Mouse (Mus musculus) ovary, postnatal 36 days (tissue): Measurements from ENCODE around the gene Guca2a.
"Not testable (repeated sequence)": the region's sequence is repeated elsewhere in the genome, so short reads cannot be mapped to it uniquely, and the experiment has no call there.

Experiments
- DNase-seq: peaks from one replicate; pipeline ENCODE4 v3.0.0; 2022; ENCODE audit warnings: low spot score, mixed read lengths

Gene Guca2a

DNA sequence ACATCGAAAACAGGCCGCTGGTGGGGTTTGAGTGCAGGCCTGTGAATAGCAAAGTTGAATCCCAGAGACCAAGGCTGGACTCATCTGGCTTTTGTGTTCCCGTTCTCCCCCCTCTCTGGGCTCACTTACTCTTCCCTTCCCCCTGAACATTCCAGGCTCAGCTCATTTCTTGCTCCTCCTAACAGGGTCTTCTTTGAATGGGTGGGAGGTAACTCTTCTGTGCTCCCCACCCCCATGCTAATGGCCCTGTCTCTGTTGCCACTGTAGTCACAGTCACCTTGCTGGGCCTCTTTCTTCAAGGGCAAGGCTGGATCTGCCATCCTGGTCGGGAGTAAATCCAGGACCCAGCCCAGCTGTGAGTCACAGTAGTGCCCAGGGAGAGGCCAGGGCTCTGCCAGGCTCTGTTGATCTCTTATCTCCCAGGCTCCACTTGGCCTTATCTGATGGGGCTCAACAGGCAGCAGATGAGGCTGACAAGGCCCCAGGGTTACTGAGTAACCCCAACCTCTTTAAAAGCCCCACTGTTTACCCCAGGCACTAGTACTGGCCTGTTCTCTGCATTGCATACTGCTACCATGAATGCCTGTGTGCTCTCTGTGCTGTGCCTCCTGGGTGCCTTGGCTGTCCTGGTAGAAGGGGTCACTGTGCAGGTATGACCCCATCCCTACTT, at the start of gene Guca2a:
Gene Guca2a, plus strand, starts transcription at position 529 of the 670 bp plus-strand sequence.
- DNase-seq: no peak

DNA sequence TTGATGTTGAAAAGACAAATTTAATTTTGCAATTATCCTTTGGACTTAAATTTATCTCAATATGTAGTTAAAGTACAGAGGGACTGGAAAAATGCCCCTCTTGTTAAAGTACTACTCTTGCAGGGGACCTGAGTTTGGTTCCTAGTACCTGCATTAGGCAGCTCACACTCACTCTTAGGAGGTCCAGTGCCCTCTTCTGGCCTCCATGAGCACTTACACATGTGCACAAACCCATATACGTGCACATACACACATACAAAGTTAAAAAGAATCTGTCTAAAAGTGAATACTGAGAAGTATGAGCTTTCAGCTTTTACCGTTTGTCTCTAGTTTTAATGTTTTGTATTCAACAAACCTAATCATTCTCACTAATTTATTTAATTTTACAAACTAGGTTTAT, 49.5 kb upstream of the Guca2a start:
- no peak for DNase-seq

DNA sequence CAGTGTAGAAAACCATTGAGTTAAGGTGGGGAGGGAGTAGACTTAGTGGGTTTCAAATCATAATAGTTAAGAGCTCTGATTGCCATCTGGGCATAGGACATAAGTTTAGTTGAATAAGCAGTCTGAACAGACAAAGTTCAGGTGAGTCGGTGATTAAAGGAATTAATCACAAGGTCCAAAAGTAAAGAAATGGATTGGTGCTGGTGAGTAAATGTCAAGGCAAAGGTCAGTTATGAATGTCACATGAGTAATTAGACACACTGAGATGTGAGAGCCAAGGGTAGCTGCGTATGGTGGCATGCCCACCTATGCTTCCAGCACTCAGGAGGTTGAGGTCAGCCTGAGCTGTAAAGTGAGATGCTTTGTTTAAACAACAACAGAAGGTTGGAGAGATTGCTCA, 48.1 kb upstream of the Guca2a start:
- no peak for DNase-seq

DNA sequence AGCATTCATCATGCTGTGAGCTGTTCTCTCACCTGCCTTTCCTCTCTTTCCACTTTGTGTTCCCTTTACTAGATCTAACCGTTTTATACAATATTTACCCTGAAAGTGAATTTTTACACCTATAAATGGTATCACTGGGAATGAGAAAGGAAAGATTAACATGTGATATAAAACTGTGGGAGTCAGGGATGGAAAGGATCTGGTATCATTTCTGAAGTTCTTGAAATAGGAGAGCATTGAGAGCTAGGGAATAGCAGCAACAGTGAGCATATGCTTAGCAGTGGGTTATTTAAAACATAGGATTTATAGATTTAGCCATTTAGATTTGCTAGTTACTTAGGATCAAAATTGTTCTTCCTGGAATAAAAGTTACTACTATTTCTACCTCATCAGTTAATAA, 47.5 kb upstream of the Guca2a start:
- no peak for DNase-seq

GRCm38 (mm10) chr4:119592479-119592878, 45.0 kb upstream of the Guca2a start:
- no peak for DNase-seq

- no peak for DNase-seq
Measured at GRCm38 (mm10) chr4:119594331-119594730, 43.2 kb upstream of the Guca2a start.

DNA sequence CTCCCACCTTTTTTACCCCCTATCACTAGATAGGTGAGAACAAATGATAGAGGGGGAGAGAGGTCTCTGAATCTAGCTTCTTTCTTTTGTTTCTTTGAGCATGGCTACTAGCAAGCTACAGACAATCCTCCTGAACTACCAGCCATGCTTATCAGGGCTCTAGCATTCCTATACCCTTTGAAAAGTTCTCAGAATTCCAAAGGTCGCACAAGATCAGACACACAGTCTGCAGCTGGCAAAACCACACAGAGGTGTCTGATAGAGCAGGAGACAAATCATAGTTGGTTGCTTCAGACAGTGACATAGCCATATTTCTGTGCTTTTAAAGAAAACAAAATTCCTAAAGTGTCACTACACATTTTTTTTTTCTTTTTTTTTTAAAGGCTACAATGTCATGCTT, 37.9 kb upstream of the Guca2a start:
- DNase-seq: no peak

- DNase-seq: no peak
Measured at GRCm38 (mm10) chr4:119609488-119609887, 28.0 kb upstream of the Guca2a start.

- DNase-seq: no peak
Measured at GRCm38 (mm10) chr4:119614078-119614477, 23.4 kb upstream of the Guca2a start.

DNA sequence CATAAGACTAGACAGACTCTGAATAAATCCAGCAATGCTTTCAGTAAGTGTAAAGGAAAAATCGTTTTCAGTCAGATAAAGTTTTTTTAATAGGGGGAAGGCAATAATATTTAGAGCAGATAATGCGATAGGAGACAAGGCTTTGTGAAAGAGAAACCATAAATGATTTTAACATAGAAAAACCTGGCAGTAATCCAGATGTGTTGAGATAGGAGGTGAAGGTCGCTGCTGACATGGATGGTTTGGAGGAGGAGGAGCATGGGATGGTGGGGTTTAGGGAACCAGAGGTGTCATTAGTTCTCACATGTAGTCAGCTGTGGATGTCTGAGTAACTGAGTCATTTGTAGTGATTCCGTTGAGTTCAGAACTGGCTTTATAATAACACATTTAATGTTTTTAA, 22.8 kb upstream of the Guca2a start:
- no peak for DNase-seq

GRCm38 (mm10) chr4:119626081-119626645, 11.3 kb upstream of the Guca2a start:
- no peak for DNase-seq

- DNase-seq: no peak
Measured at GRCm38 (mm10) chr4:119626876-119627275, 10.6 kb upstream of the Guca2a start.

DNA sequence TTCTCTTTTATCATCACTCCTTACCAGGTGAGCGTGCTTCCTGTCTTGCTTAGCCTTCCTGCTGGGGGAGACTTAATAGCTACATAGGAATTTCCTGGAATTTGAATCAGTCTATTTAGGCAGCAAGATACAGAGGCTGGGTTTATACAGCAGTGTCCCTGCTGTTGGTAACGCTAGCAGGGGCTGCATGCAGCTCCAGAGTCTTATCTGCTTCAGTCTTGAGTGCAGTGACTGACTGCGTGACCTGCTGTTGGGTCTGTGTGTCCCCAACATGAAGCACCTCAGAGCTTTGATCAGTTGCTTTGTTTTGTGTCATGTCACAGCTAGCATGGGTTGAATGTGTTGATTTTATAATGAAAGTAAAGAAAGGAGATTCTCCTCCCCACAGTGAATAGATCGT, 10.2 kb upstream of the Guca2a start:
- DNase-seq: no peak

- DNase-seq: not testable (repeated sequence)
Measured at GRCm38 (mm10) chr4:119628363-119628762, 9.1 kb upstream of the Guca2a start.

GRCm38 (mm10) chr4:119631115-119631919, 6.2 kb upstream of the Guca2a start:
- DNase-seq: peak; percentile 45

- no peak for DNase-seq
Measured at GRCm38 (mm10) chr4:119632721-119633120, 4.8 kb upstream of the Guca2a start.

GRCm38 (mm10) chr4:119633342-119633741, 4.2 kb upstream of the Guca2a start:
- no peak for DNase-seq

DNA sequence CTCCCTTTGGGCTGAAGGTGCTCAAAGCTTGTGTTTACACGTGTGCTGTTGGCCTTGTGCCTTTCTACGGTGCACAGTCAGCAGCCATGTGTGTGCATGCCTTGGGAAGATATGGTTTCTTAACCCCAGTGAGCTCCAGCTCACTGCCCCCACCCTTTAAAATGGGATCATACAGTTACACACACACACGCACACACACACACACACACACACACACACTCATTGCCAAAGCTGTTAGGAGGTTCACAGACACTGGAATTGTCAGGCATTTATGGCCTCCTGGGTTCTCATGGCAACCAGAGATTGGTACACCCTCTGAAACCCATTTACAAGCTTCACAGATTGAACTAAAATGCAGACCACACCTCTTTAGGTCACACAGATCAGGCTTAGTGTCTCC, 3.6 kb upstream of the Guca2a start:
- no peak for DNase-seq

GRCm38 (mm10) chr4:119634908-119635660, 2.4 kb upstream of the Guca2a start:
- DNase-seq: no peak

GRCm38 (mm10) chr4:119635686-119636085, 1.8 kb upstream of the Guca2a start:
- no peak for DNase-seq

- no peak for DNase-seq
Measured at GRCm38 (mm10) chr4:119636731-119637130, 773 bp upstream of the Guca2a start.

DNA sequence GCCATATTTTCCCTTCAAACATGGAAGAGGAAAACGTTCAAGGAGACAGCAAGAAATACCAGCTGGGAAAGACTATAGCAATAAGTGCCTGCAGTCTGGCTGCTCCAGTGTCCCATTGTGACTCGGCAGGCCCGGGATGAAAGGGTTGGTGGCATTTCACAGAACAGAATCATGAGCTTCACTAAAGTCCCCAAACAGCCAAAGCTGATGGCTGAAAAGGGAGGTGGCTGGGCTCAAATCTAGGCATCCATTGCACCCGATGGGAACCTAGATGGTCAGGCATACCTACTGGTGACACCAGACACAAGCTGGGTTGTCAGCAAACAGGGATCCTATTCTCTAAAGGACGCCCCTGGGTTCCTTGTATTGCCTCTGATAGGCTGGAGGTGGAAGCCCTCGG, 442 bp downstream of the Guca2a start:
- no peak for DNase-seq

DNA sequence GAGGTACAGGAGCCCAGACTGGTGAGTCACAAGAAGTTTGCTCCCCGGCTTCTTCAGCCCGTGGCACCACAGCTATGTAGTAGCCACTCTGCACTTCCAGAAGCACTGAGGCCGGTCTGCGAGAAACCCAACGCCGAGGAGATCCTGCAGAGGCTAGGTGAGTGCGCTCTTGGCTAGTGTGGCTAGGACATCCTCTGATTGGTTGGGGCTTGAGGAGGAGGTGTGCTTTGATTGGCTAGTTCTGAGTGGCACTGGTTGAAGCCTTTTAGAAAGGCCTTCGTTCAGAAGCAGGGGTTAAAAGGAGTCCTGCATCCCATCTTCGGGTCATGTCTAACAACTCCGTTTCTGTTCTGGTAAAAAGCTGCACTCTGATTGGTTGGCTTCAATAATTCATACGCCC, 1.2 kb downstream of the Guca2a start:
- DNase-seq: no peak
